ENCODE assay signal across 8 mouse cellular contexts in genomic region chr8:84702561-84702960, GRCm38 (mm10). TPM values are rescaled to one million over a fixed set of nuclear protein-coding genes. Genes with fewer than 3 reads are reported as not detected.
DNase-seq lines count a peak whose midpoint lies in the region; ATAC-seq and TF ChIP-seq lines count a peak whose summit lies in the region.

No protein-coding gene starts in this region.

- TF ChIP-seq POLR2A in bone marrow macrophage, adult 2 months (IDR thresholded peaks at IDR 0.05; ENCODE audit: borderline replicate concordance, low read depth, low read length) = no peak

- TF ChIP-seq CTCF in bone marrow macrophage, adult 2 months (IDR thresholded peaks at IDR 0.05; ENCODE audit: low read depth, low read length) = no peak
- no peak for TF ChIP-seq CTCF in heart, postnatal 0 days (IDR thresholded peaks at IDR 0.05; ENCODE audit: low read depth)

- peaks cover 59% of the 10 kb centered on the region for H3K4me1 ChIP-seq in kidney, embryonic 15.5 days
- H3K4me1 ChIP-seq in bone marrow macrophage, adult 2 months (ENCODE audit: control insufficient read depth, insufficient read depth, low read length) = peaks cover 26% of the 10 kb centered on the region
- 0 out of 2 replicates have a peak, but pooled peaks cover 3% of the 10 kb centered on the region for H3K4me1 ChIP-seq in heart, postnatal 0 days (ENCODE audit: control insufficient read depth, insufficient read depth)
- H3K4me1 ChIP-seq in liver, embryonic 16.5 days (ENCODE audit: control insufficient read depth, low read depth, low read length) = peaks cover 70% of the 10 kb centered on the region

- peaks cover 21% of the 10 kb centered on the region for H3K36me3 ChIP-seq in kidney, embryonic 15.5 days
- peaks cover 10% of the 10 kb centered on the region for H3K36me3 ChIP-seq in heart, postnatal 0 days (replicated peaks; ENCODE audit: control insufficient read depth, insufficient read depth, low read length)
- peaks cover 28% of the 10 kb centered on the region for H3K36me3 ChIP-seq in liver, embryonic 16.5 days (ENCODE audit: control insufficient read depth, insufficient read depth)

- no peak for ATAC-seq in kidney, embryonic 15.5 days (replicated peaks; ENCODE audit: low FRiP score)
- no peak for ATAC-seq in heart, postnatal 0 days (ENCODE audit: insufficient read depth, low read depth)
- no peak for ATAC-seq in liver, embryonic 16.5 days (ENCODE audit: low read depth)

- no peak for TF ChIP-seq EP300 in heart, postnatal 0 days (IDR thresholded peaks at IDR 0.05; ENCODE audit: low read depth)

- H3K27ac ChIP-seq in kidney, embryonic 15.5 days = no peak overlapping the region
- peak overlapping the region; percentile 99 for H3K27ac ChIP-seq in bone marrow macrophage, adult 2 months (ENCODE audit: insufficient read depth, low read depth, low read length)
- peak overlapping the region; percentile 81 for H3K27ac ChIP-seq in heart, postnatal 0 days (ENCODE audit: low read depth)
- peak overlapping the region; percentile 98 for H3K27ac ChIP-seq in liver, embryonic 16.5 days (ENCODE audit: low read length)

- H3K27me3 ChIP-seq in kidney, embryonic 15.5 days = peaks cover 64% of the 10 kb centered on the region
- peaks cover 53% of the 10 kb centered on the region for H3K27me3 ChIP-seq in heart, postnatal 0 days (ENCODE audit: control insufficient read depth, insufficient read depth, low read length)
- peaks cover 17% of the 10 kb centered on the region for H3K27me3 ChIP-seq in liver, embryonic 16.5 days (ENCODE audit: control insufficient read depth, insufficient read depth, low read depth, low read length)

- intact Hi-C loops in left cerebral cortex, postnatal 14 days (cut with DNase I) = no loop called here

- H3K4me2 ChIP-seq in kidney, embryonic 15.5 days = peak overlapping the region; percentile 44
- peak overlapping the region; percentile 59 for H3K4me2 ChIP-seq in heart, postnatal 0 days (ENCODE audit: low read depth, low read length)
- peak overlapping the region; percentile 93 for H3K4me2 ChIP-seq in liver, embryonic 16.5 days (ENCODE audit: low read depth, low read length)

- 73% methylated on average over 9 of the region's 9 CpGs for WGBS in kidney, embryonic 15.5 days
- 73% methylated on average over 9 of the region's 9 CpGs for WGBS in heart, postnatal 0 days
- WGBS in liver, embryonic 16.5 days (ENCODE audit: insufficient replicate concordance) = 16% methylated on average over 9 of the region's 9 CpGs

- no peak for DNase-seq in kidney, postnatal 4 days
- no peak for DNase-seq in heart, postnatal 0 days (ENCODE audit: low spot score)
- no peak for DNase-seq in left cerebral cortex, postnatal 14 days (ENCODE audit: low spot score in 2 of 2)
- no peak for DNase-seq in layer of hippocampus, adult 9-11 months
- DNase-seq in right cerebral cortex, postnatal 25 days = no peak

- peak overlapping the region; percentile 36 for H3K4me3 ChIP-seq in kidney, embryonic 15.5 days (replicated peaks)
- H3K4me3 ChIP-seq in bone marrow macrophage, adult 2 months (ENCODE audit: insufficient read depth, low read length) = peak overlapping the region; percentile 86
- H3K4me3 ChIP-seq in heart, postnatal 0 days (ENCODE audit: low read depth, low read length) = peak overlapping the region; percentile 44
- H3K4me3 ChIP-seq in liver, embryonic 16.5 days (ENCODE audit: low read depth, low read length) = peak overlapping the region; percentile 71

- no peak overlapping the region for H3K9ac ChIP-seq in kidney, embryonic 15.5 days
- peak overlapping the region; percentile 24 for H3K9ac ChIP-seq in heart, postnatal 0 days (replicated peaks; ENCODE audit: low read depth, low read length)
- peak overlapping the region; percentile 83 for H3K9ac ChIP-seq in liver, embryonic 16.5 days (ENCODE audit: low read depth, low read length)

- H3K9me3 ChIP-seq in kidney, embryonic 15.5 days (replicated peaks) = no peaks in the 10 kb centered on the region
- H3K9me3 ChIP-seq in heart, postnatal 0 days (replicated peaks; ENCODE audit: control insufficient read depth, low read length) = no peaks in the 10 kb centered on the region
- H3K9me3 ChIP-seq in liver, embryonic 16.5 days (replicated peaks; ENCODE audit: control insufficient read depth, low read length) = no peaks in the 10 kb centered on the region

RNA-seq across cellular contexts. Expression of gene Lyl1, which starts 1.3 kb away (rescaled TPM):
- polyA plus RNA-seq in kidney, embryonic 15.5 days (2015; fragmentation: Nextera tagmentation; extraction: Ambion mirVana) = 7.6 and 7.8 TPM in 2 replicates
- 91.9 and 102 TPM in 2 replicates for polyA plus RNA-seq in bone marrow macrophage, adult 2 months (2012; ENCODE audit: insufficient read depth, insufficient read length, missing spikeins)
- 4.4 and 4.8 TPM in 2 replicates for total RNA-seq in heart, postnatal 0 days (2014; rRNA removed; ENCODE audit: low replicate concordance)
- polyA plus RNA-seq in heart, postnatal 0 days (2015; fragmentation: Nextera tagmentation; extraction: Ambion mirVana) = 8.7 and 9.8 TPM in 2 replicates
- 43.7 and 45.6 TPM in 2 replicates for polyA plus RNA-seq in liver, embryonic 16.5 days (2015; fragmentation: Nextera tagmentation; extraction: Ambion mirVana)
- total RNA-seq in left cerebral cortex, postnatal 14 days (2021) = 1 to 10 TPM; 2.7 to 4.3 TPM

RNA-seq across cellular contexts. Expression of gene Nacc1, which starts 14.9 kb away (rescaled TPM):
- polyA plus RNA-seq in kidney, embryonic 15.5 days (2015; fragmentation: Nextera tagmentation; extraction: Ambion mirVana) = 23.9 and 25.6 TPM in 2 replicates
- 30.8 and 35.2 TPM in 2 replicates for polyA plus RNA-seq in bone marrow macrophage, adult 2 months (2012; ENCODE audit: insufficient read depth, insufficient read length, missing spikeins)
- total RNA-seq in heart, postnatal 0 days (2014; rRNA removed; ENCODE audit: low replicate concordance) = 68.0 and 83.6 TPM in 2 replicates
- 6.2 and 6.9 TPM in 2 replicates for polyA plus RNA-seq in heart, postnatal 0 days (2015; fragmentation: Nextera tagmentation; extraction: Ambion mirVana)
- 5.4 and 6.3 TPM in 2 replicates for polyA plus RNA-seq in liver, embryonic 16.5 days (2015; fragmentation: Nextera tagmentation; extraction: Ambion mirVana)
- 10 to 100 TPM; 90.2 to 91.9 TPM for total RNA-seq in left cerebral cortex, postnatal 14 days (2021)

RNA-seq across cellular contexts. Expression of gene Trmt1, which starts 16.5 kb away (rescaled TPM):
- polyA plus RNA-seq in kidney, embryonic 15.5 days (2015; fragmentation: Nextera tagmentation; extraction: Ambion mirVana) = 68.7 and 73.8 TPM in 2 replicates
- 46.8 and 58.4 TPM in 2 replicates for polyA plus RNA-seq in bone marrow macrophage, adult 2 months (2012; ENCODE audit: insufficient read depth, insufficient read length, missing spikeins)
- total RNA-seq in heart, postnatal 0 days (2014; rRNA removed; ENCODE audit: low replicate concordance) = 98.3 and 116 TPM in 2 replicates
- polyA plus RNA-seq in heart, postnatal 0 days (2015; fragmentation: Nextera tagmentation; extraction: Ambion mirVana) = 28.4 and 29.5 TPM in 2 replicates
- polyA plus RNA-seq in liver, embryonic 16.5 days (2015; fragmentation: Nextera tagmentation; extraction: Ambion mirVana) = 27.3 and 27.7 TPM in 2 replicates
- total RNA-seq in left cerebral cortex, postnatal 14 days (2021) = 10 to 100 TPM; 89.3 to 96.7 TPM

RNA-seq across cellular contexts. Expression of gene G430095P16Rik, which starts 20.2 kb away (rescaled TPM):
- polyA plus RNA-seq in kidney, embryonic 15.5 days (2015; fragmentation: Nextera tagmentation; extraction: Ambion mirVana) = 1.9 and 2.3 TPM in 2 replicates
- polyA plus RNA-seq in bone marrow macrophage, adult 2 months (2012; ENCODE audit: insufficient read depth, insufficient read length, missing spikeins) = 1.0 and 1.1 TPM in 2 replicates
- 1.0 TPM in 1 of 2 replicates, not detected in the other for total RNA-seq in heart, postnatal 0 days (2014; rRNA removed; ENCODE audit: low replicate concordance)
- polyA plus RNA-seq in heart, postnatal 0 days (2015; fragmentation: Nextera tagmentation; extraction: Ambion mirVana) = 3.0 and 3.1 TPM in 2 replicates
- 7.0 and 7.8 TPM in 2 replicates for polyA plus RNA-seq in liver, embryonic 16.5 days (2015; fragmentation: Nextera tagmentation; extraction: Ambion mirVana)
- total RNA-seq in left cerebral cortex, postnatal 14 days (2021) = not detected

RNA-seq across cellular contexts. Expression of gene Ier2, which starts 39.9 kb away (rescaled TPM):
- 73.4 and 80.3 TPM in 2 replicates for polyA plus RNA-seq in kidney, embryonic 15.5 days (2015; fragmentation: Nextera tagmentation; extraction: Ambion mirVana)
- 23.3 and 24.7 TPM in 2 replicates for polyA plus RNA-seq in bone marrow macrophage, adult 2 months (2012; ENCODE audit: insufficient read depth, insufficient read length, missing spikeins)
- total RNA-seq in heart, postnatal 0 days (2014; rRNA removed; ENCODE audit: low replicate concordance) = 17.0 and 23.2 TPM in 2 replicates
- 33.3 and 38.3 TPM in 2 replicates for polyA plus RNA-seq in heart, postnatal 0 days (2015; fragmentation: Nextera tagmentation; extraction: Ambion mirVana)
- polyA plus RNA-seq in liver, embryonic 16.5 days (2015; fragmentation: Nextera tagmentation; extraction: Ambion mirVana) = 17.3 and 20.3 TPM in 2 replicates
- 10 to 100 TPM; 12.6 to 14.8 TPM for total RNA-seq in left cerebral cortex, postnatal 14 days (2021)

Comparison
In these comparisons a context has a peak if more than half of its experiments do, and no peak if none do; other contexts are left out.
1. H3K4me3 ChIP-seq: peak in every context shown above with its lines; median percentile 86 in bone marrow macrophage, adult 2 months; 71 in liver, embryonic 16.5 days; 44 in heart, postnatal 0 days; 36 in kidney, embryonic 15.5 days.